Mouse (Mus musculus): ENCODE results near the gene H2-T3.
"Not testable (repeated sequence)": the region's sequence is repeated elsewhere in the genome, so short reads cannot be mapped to it uniquely, and the experiment has no call there.

Gene H2-T3

GRCm38 (mm10) chr17:36178938-36179337 lies 11.1 kb downstream of the H2-T3 start:
- DNase-seq (ENCODE audit: low read depth, low spot score): peak; percentile 73

- not testable (repeated sequence) for DNase-seq (ENCODE audit: low read depth, low spot score)
These were observed 14.0 kb downstream of the H2-T3 start for GRCm38 (mm10) chr17:36176132-36176531.

GRCm38 (mm10) chr17:36170287-36170814 lies 19.7 kb downstream of the H2-T3 start:
- no peak for DNase-seq (ENCODE audit: low read depth, low spot score)

- DNase-seq (ENCODE audit: low read depth, low spot score): no peak
These were observed 20.3 kb downstream of the H2-T3 start for GRCm38 (mm10) chr17:36169753-36170152.

- DNase-seq (ENCODE audit: low read depth, low spot score): not testable (repeated sequence)
These were observed 21.0 kb downstream of the H2-T3 start for GRCm38 (mm10) chr17:36169094-36169493.

- DNase-seq (ENCODE audit: low read depth, low spot score): peak; percentile 36
These were observed 21.9 kb downstream of the H2-T3 start, which contains the start of gene Gm8909 for GRCm38 (mm10) chr17:36168039-36168652. Gene Gm8909 (minus strand): TSS chr17:36168537.

DNA sequence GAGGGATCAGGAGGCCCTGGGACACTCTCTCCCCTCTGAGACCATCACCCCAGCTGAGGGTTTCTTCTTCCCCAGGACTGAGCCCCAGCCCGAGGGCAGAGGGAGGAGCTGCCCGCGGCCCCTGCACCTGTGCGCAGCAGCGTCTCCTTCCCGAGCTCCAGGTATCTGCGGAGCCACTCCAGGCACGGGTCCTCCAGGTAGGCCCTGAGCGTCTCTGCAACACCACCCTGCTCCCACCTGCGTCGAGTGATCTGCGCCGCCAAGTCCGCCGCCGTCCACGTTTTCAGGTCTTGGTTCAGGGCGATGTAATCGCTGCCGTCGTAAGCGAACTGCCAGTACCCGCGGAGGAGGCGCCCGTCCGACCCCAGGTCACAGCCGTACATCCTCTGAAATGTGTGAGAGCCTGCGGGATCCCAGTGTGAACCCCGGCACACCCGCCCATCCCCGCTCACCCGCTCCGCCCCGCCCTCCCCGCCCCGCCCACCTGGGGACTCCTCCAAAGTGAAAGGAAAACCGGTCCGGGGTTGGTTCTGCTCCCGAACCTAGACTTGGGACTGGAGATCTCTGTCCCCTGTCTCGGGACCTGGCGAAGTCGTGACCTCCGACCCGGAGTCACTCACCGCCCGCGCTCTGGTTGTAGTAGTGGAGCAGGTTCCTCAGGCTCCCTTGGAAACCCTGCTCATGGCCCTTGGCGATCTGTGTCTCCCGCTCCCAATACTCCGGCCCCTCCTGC lies 22.6 kb downstream of the H2-T3 start:
- DNase-seq (ENCODE audit: low read depth, low spot score): peak; percentile 79

DNA sequence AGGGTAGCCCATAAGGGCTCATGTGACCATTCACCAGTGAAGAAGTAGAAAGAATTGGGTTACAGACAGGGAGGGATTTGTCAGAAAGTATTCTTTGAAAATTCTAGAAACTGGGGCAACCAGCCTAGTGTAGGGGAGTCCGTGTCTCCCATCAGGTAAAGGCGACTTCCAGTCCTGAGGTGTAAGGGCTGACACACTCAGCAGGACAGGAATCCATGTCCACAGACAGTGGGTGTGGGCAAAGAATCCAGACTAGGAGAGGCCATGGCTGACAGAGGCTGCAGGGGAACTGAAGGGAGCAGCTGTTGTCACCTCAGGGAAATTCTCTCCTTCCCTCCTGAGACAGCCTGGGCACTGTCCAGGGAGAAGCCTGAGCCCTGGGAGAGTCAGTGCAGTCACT lies 23.2 kb downstream of the H2-T3 start:
- DNase-seq (ENCODE audit: low read depth, low spot score): not testable (repeated sequence)

DNA sequence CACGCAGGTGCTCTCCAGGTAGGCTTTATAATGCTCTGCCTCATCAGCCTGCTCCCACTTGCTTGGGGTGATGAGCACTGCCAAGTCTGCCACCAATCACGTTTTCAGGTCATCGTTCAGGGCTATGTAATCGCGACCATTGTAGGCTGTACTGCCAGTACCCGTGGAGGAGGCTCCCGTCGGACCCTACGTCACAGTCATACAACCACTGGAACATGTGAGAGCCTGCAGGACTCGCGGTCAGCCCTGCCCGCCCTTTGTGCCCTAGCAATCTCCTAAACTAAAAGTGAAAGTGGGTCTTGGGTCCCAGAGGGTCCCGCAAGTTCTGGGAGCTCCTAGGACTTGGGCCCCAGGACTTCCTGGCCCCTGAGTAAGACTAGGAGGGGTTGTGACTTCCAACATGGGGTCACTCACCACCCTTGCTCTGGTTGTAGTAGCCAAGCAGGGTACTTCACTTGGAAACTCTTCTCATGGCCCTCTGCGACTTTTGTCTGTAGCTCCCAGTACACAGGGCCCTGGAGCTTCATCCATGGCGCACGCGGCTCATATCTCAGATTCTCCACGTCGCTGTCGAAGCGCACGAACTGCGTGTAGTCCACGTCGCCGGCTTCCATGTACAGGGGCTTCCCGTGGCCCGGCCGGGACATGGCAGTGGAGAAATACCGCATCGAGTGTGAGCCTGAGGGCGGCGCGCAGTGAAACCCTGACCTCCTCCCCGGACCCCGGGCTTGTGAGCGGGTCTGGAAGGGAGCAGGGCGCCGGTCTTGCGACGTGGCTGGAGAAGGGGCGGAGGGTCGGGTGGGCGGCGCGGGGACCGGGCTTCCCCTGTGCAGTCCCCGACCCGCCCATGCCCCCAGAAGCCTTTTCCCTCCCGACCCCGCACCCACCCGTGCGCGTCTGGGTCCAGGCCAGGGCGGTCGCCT lies 28.7 kb downstream of the H2-T3 start:
- DNase-seq (ENCODE audit: low read depth, low spot score): peak; percentile 48

DNA sequence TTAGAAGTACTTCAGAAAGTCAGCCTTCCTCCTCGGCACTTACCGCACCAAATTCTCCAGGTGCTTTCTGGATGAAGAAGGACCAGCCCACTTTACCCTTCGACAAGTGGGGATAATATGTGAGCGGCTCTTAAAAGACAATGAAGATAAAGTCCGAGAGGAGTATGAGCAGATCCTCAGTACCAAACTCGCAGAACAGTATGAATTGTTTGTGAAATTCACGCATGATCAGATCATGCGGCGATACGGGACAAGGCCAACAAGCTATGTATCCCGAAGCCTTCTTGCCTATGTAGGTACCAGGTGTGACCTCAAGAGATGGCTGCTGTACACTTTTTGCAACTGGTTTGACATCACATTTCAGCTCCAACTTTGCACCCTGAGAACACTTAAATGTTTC lies 31.8 kb downstream of the H2-T3 start:
- DNase-seq (ENCODE audit: low read depth, low spot score): not testable (repeated sequence)

- DNase-seq (ENCODE audit: low read depth, low spot score): peak; percentile 46
These were observed 32.3 kb downstream of the H2-T3 start for GRCm38 (mm10) chr17:36157782-36158181.

GRCm38 (mm10) chr17:36154271-36155149 lies 35.6 kb downstream of the H2-T3 start:
- DNase-seq (ENCODE audit: low read depth, low spot score): no peak

- DNase-seq (ENCODE audit: low read depth, low spot score): not testable (repeated sequence)
These were observed 38.9 kb downstream of the H2-T3 start for GRCm38 (mm10) chr17:36151200-36151599.

GRCm38 (mm10) chr17:36148468-36148867 lies 41.6 kb downstream of the H2-T3 start:
- DNase-seq (ENCODE audit: low read depth, low spot score): not testable (repeated sequence)

DNA sequence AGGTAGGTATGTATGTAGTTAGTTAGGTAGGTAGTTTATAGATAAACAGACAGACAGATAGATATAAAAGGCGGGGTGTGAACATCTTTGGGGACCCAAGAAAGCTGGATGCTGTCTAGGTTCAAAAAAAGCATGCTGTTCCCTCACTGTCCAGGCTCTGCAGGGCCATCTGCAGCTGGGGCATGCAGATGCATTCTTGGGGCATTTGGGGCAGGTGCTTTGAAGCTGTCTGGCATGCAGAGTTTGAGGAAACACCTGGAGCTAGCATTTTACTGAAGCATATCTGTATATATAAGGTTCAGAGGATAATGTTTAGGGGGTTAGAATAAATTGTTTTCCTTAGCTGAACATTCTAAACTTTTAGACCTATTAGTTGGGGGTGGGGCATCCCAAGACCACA lies 43.1 kb downstream of the H2-T3 start:
- not testable (repeated sequence) for DNase-seq (ENCODE audit: low read depth, low spot score)

- not testable (repeated sequence) for DNase-seq (ENCODE audit: low read depth, low spot score)
These were observed 44.3 kb downstream of the H2-T3 start for GRCm38 (mm10) chr17:36145861-36146156.

- DNase-seq (ENCODE audit: low read depth, low spot score): peak; percentile 58
These were observed 44.8 kb downstream of the H2-T3 start for GRCm38 (mm10) chr17:36145111-36145860.

DNA sequence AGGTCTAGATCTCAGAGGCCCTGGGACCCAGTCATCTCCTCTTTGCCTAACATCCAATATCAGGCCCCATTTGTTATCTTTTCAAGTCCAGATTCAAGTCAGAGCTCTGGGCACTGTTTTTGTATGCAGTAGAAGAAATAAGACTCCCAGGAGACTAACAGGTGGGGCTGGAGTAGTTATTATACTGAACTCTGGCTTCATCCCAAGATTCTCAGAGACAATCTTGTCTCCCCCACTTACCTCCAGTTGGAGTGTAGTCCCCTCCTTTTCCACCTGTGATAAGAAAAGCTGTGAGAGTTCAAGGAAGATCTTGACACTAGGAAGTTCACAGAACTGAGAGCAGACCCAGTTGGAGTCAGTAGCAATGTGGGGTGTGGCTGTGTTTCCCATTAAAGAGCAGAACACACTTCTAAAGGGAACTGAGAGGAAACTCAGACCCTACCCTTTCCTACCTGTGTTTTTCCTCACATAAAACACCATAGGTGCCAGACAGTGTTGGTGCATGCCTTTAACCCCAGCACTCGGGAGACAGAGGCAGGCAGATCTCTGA lies 53.7 kb downstream of the H2-T3 start:
- DNase-seq (ENCODE audit: low read depth, low spot score): not testable (repeated sequence)
